Mouse (Mus musculus): ENCODE data around the gene Fndc9. TPM values are rescaled to one million over a fixed set of nuclear protein-coding genes. Genes with fewer than 3 reads are reported as not detected.

The Fndc9 gene
- polyA plus RNA-seq, 1 experiment: not detected

DNA sequence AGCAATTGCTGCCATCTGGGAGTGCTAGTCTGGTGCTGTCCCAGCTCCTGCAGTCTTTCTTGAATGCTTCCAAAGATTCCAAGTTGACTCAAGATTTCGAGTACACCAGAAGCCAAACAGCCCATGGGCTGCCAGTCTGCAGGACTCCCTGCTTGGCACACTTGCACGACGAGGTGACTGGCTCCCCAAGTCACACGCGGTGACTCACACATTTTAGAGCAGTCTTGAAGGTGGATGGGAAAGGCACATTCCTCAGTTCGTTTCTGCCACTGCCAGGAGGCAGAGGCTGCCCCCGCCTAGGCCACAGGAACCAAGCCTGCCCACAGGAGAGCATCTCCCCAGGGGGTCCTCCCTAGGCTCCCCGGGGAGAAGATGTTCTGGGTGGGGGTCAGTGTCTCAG is 10.6 kb downstream of the Fndc9 start:
- TF ChIP-seq CTCF (IDR thresholded peaks at IDR 0.05; ENCODE audit: insufficient read depth, low read depth, low read length) (no peak), POLR2A (IDR thresholded peaks at IDR 0.05; ENCODE audit: insufficient read depth, low read depth, low read length) (no peak)
- Histone ChIP-seq H3K4me3 (ENCODE audit: insufficient read depth, low read depth, low read length) (no peak overlapping the region), H3K27ac (ENCODE audit: insufficient read depth, low read depth, low read length) (no peak overlapping the region), H3K4me1 (ENCODE audit: control insufficient read depth, insufficient read depth, low read length) (peaks cover 17% of the 10 kb centered on the region)
- 53% methylated on average over 8 of the region's 8 CpGs for WGBS

DNA sequence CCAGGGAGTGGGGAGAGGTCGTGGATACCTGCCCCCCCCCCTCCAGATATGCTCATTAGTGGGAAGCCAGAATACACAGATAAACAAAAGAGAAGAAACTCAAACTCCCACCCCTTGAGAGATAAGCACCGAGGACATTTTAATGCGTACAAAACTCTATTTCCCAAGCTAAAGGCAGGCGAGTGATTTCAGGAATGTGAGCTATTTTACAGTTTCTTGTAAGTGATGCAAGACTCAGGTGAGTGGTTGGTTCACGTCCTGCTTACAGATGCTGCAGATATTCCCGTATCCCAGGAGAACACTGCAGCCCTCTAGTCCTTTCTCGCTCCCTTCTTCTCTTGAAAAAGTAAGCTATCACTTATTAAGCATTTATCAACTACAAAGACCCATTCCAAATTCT is 11.1 kb downstream of the Fndc9 start:
- 77% methylated on average over 7 of the region's 7 CpGs for WGBS
- peaks cover 17% of the 10 kb centered on the region for H3K4me1 ChIP-seq (ENCODE audit: control insufficient read depth, insufficient read depth, low read length)
- TF ChIP-seq POLR2A (IDR thresholded peaks at IDR 0.05; ENCODE audit: insufficient read depth, low read depth, low read length) (no peak), CTCF (IDR thresholded peaks at IDR 0.05; ENCODE audit: insufficient read depth, low read depth, low read length) (no peak)
- no peak overlapping the region for H3K27ac ChIP-seq (ENCODE audit: insufficient read depth, low read depth, low read length)
- H3K4me3 ChIP-seq (ENCODE audit: insufficient read depth, low read depth, low read length): no peak overlapping the region

DNA sequence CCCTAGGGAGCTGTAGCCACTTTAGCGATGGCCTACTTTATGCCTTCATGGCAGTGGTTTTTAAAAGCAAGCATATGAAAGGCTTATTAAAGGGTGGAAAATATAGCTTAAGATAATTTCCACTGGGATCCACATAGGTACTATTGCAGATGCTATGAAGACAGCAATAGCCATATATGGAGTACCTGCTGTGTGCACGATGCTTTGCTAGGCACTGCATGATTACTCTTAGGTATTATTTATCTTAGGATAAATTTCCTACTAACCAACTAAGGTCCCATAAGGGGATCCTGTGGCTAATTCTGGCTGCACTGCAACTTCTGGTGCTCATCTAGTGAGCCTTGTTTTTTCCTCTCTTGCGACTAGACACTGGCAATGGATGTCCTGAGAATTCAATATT is 13.0 kb downstream of the Fndc9 start:
- TF ChIP-seq POLR2A (IDR thresholded peaks at IDR 0.05; ENCODE audit: insufficient read depth, low read depth, low read length): no peak
- no peak for TF ChIP-seq CTCF (IDR thresholded peaks at IDR 0.05; ENCODE audit: insufficient read depth, low read depth, low read length)
- no peak overlapping the region for H3K27ac ChIP-seq (ENCODE audit: insufficient read depth, low read depth, low read length)
- no peak overlapping the region for H3K4me3 ChIP-seq (ENCODE audit: insufficient read depth, low read depth, low read length)
- peaks cover 17% of the 10 kb centered on the region for H3K4me1 ChIP-seq (ENCODE audit: control insufficient read depth, insufficient read depth, low read length)
- WGBS: 87% methylated on average over 3 of the region's 3 CpGs

DNA sequence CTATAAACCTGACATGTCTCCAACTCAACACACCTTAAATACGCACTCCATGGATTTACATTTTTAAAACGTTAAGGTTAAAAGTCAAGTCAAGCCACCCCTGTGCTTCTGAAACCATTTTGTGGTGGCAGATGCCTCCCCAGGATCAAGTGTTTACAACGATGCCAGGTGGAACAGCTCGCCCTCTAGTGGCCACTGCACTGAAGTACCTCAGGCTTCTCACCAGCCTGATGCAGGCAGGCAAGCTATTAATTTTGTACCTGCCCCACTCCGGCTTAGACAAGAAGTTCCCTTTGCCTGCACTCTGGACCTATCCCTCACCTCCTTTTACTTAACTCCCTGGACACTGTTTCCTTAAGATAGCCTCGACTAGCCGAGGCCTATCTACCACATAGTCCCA is 16.7 kb downstream of the Fndc9 start:
- 35% methylated on average over 7 of the region's 7 CpGs for WGBS
- Histone ChIP-seq H3K4me3 (ENCODE audit: insufficient read depth, low read depth, low read length) (no peak overlapping the region), H3K4me1 (ENCODE audit: control insufficient read depth, insufficient read depth, low read length) (no peaks in the 10 kb centered on the region), H3K27ac (ENCODE audit: insufficient read depth, low read depth, low read length) (no peak overlapping the region)
- TF ChIP-seq POLR2A (IDR thresholded peaks at IDR 0.05; ENCODE audit: insufficient read depth, low read depth, low read length) (no peak), CTCF (IDR thresholded peaks at IDR 0.05; ENCODE audit: insufficient read depth, low read depth, low read length) (peak; percentile 62)

DNA sequence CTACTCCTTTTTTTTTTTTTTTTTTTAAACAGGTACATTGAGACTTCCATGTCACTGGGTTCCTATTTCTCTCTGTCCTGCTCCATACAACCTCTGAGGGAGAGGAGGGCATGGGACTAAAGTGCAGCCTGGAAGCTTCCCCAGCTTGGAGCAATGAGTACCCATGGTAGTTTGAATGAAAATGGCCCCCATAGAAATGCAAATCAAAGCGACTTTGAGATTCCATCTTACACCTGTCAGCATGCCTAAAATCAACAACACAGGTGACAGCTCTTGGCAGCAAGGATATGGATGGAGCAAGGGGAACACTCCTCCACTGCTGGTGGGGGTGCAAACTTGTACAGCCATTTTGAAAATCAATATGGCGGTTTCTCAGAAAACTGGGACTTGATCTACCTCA is 20.0 kb downstream of the Fndc9 start:
- Histone ChIP-seq H3K4me1 (ENCODE audit: control insufficient read depth, insufficient read depth, low read length) (no peaks in the 10 kb centered on the region), H3K27ac (ENCODE audit: insufficient read depth, low read depth, low read length) (no peak overlapping the region), H3K4me3 (ENCODE audit: insufficient read depth, low read depth, low read length) (no peak overlapping the region)
- WGBS: 92% methylated on average over 2 of the region's 2 CpGs
- TF ChIP-seq POLR2A (IDR thresholded peaks at IDR 0.05; ENCODE audit: insufficient read depth, low read depth, low read length) (no peak), CTCF (IDR thresholded peaks at IDR 0.05; ENCODE audit: insufficient read depth, low read depth, low read length) (no peak)

DNA sequence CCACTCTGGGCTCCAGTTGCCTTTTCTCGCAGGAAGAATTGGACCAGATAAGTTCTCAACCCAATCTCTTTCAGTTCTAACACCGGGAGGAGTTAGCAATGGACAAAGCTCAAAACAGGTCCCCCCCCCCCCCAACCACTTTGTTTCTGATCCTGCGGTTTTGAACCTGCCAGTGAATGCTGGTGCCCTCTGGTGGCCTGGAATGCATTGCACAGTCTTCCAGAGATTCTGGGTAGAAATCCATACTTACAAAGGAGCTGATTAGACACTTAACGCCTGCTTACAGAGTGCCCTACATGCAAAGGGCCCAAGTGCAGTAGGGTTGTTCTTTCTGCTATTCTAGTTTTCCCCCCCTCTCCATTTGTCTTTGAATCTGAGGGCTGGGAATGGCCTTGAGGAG is 22.9 kb downstream of the Fndc9 start:
- Histone ChIP-seq H3K27ac (ENCODE audit: insufficient read depth, low read depth, low read length) (no peak overlapping the region), H3K4me3 (ENCODE audit: insufficient read depth, low read depth, low read length) (no peak overlapping the region), H3K4me1 (ENCODE audit: control insufficient read depth, insufficient read depth, low read length) (no peaks in the 10 kb centered on the region)
- 61% methylated on average over 4 of the region's 4 CpGs for WGBS
- TF ChIP-seq CTCF (IDR thresholded peaks at IDR 0.05; ENCODE audit: insufficient read depth, low read depth, low read length) (0 out of 2 replicates have a peak, but pooled peaks have one; percentile 10), POLR2A (IDR thresholded peaks at IDR 0.05; ENCODE audit: insufficient read depth, low read depth, low read length) (no peak)

DNA sequence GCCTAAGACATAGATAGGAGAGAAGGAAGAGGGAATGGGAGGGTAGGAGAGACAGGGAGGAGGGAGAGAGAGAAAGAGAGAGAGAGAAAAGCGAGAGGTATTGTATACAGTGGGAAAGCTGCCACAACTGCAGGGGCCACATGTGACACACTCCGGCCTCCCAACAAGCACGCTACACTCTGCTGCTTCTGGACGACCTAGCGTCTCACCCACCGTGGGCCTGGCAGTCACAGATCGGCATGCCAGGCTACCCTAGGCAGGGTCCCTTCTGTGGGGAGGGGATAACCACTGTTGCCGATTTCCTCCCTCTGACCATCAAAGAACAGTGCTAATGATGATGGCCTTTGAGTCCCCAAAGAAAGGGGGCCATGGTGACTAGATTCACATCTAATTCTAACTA is 23.4 kb downstream of the Fndc9 start:
- no peak overlapping the region for H3K27ac ChIP-seq (ENCODE audit: insufficient read depth, low read depth, low read length)
- TF ChIP-seq CTCF (IDR thresholded peaks at IDR 0.05; ENCODE audit: insufficient read depth, low read depth, low read length): no peak
- TF ChIP-seq POLR2A (IDR thresholded peaks at IDR 0.05; ENCODE audit: insufficient read depth, low read depth, low read length): no peak
- H3K4me3 ChIP-seq (ENCODE audit: insufficient read depth, low read depth, low read length): no peak overlapping the region
- no peaks in the 10 kb centered on the region for H3K4me1 ChIP-seq (ENCODE audit: control insufficient read depth, insufficient read depth, low read length)
- 91% methylated on average over 8 of the region's 8 CpGs for WGBS

DNA sequence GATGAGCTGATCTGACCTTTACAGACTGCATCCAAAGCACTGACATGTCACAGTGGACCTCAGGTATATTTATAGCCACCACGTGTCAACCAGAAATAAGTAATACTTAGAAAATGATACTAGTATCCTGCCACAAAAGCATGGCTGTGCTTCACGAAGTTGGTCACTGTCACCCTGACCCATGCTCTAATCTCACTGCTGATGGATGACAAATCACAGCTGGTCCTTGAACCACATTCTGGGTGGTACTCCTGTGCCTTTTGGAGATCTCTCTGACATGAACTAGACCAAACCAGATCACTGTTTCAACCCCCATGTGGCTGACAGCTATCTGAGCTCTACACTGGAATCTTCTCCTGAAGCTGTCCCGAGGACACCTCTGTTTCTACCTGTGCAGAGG is 27.5 kb downstream of the Fndc9 start:
- no peaks in the 10 kb centered on the region for H3K4me1 ChIP-seq (ENCODE audit: control insufficient read depth, insufficient read depth, low read length)
- WGBS: 85% methylated on average over 3 of the region's 3 CpGs
- H3K27ac ChIP-seq (ENCODE audit: insufficient read depth, low read depth, low read length): no peak overlapping the region
- no peak overlapping the region for H3K4me3 ChIP-seq (ENCODE audit: insufficient read depth, low read depth, low read length)
- no peak for TF ChIP-seq CTCF (IDR thresholded peaks at IDR 0.05; ENCODE audit: insufficient read depth, low read depth, low read length)
- no peak for TF ChIP-seq POLR2A (IDR thresholded peaks at IDR 0.05; ENCODE audit: insufficient read depth, low read depth, low read length)

DNA sequence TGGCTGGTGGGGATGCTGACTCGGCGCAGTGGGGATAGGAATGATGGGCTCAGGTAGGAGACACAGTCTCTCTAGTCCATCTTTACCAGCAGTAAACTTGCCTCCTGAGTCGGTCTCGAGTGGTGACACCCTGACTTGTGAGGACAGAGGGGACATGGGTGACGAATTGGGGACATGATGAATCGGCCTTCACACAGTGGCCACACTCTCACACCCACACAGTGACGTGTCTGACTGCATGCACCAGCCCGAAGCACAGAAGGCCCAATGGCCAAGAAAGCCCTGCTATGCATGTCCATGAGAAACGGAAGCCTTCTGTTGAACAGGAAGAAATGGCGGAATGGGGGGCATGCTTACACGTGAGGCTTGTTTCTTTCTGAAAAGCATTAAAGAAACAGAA is 28.0 kb downstream of the Fndc9 start:
- WGBS: 85% methylated on average over 11 of the region's 11 CpGs
- Histone ChIP-seq H3K4me1 (ENCODE audit: control insufficient read depth, insufficient read depth, low read length) (no peaks in the 10 kb centered on the region), H3K4me3 (ENCODE audit: insufficient read depth, low read depth, low read length) (no peak overlapping the region), H3K27ac (ENCODE audit: insufficient read depth, low read depth, low read length) (no peak overlapping the region)
- TF ChIP-seq POLR2A (IDR thresholded peaks at IDR 0.05; ENCODE audit: insufficient read depth, low read depth, low read length) (no peak), CTCF (IDR thresholded peaks at IDR 0.05; ENCODE audit: insufficient read depth, low read depth, low read length) (no peak)

DNA sequence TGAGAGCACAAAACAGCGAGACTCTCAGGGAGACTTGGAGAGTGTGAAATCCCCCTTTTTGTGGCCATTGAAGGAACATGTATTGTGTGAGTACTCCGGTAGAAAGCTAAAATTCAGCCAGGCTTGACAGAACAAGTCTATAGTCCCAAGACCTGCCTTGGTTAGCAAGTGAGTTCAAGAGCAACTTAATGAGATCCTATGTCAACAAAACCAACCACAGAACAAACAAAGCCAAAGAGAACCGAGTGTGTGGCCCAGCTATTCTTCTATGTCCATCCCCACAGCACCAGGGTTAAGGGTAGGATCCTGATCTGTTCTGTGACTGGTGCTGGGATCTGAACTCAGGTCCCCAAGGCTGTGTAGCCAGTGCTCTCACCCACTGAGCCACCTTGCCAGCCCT is 29.3 kb downstream of the Fndc9 start:
- Histone ChIP-seq H3K4me1 (ENCODE audit: control insufficient read depth, insufficient read depth, low read length) (no peaks in the 10 kb centered on the region), H3K4me3 (ENCODE audit: insufficient read depth, low read depth, low read length) (no peak overlapping the region), H3K27ac (ENCODE audit: insufficient read depth, low read depth, low read length) (no peak overlapping the region)
- 69% methylated on average over 3 of the region's 3 CpGs for WGBS
- TF ChIP-seq CTCF (IDR thresholded peaks at IDR 0.05; ENCODE audit: insufficient read depth, low read depth, low read length) (no peak), POLR2A (IDR thresholded peaks at IDR 0.05; ENCODE audit: insufficient read depth, low read depth, low read length) (no peak)
